Mouse (Mus musculus): Measurements from ENCODE around the gene Nos3. TPM values are rescaled to one million over a fixed set of nuclear protein-coding genes. Genes with fewer than 3 reads are reported as not detected.
A peak's percentile ranks its signal among the peaks of the same experiment; 100 is the strongest.

Nos3 gene
- polyA plus RNA-seq, 1 experiment from 2014 or later = 12.0 TPM

- Histone ChIP-seq H3K4me1 (ENCODE audit: control insufficient read depth, insufficient read depth, low read length) (peaks cover 21% of the 10 kb centered on the region), H3K9ac (ENCODE audit: low read depth, low read length) (no peak overlapping the region), H3K4me2 (replicated peaks; ENCODE audit: low read depth, low read length) (no peak overlapping the region), H3K36me3 (ENCODE audit: control insufficient read depth, insufficient read depth, low read length) (no peaks in the 10 kb centered on the region), H3K4me3 (ENCODE audit: low read length) (no peak overlapping the region), H3K9me3 (ENCODE audit: control insufficient read depth, low read length) (no peaks in the 10 kb centered on the region), H3K27me3 (ENCODE audit: control insufficient read depth, insufficient read depth, low read length) (peaks cover 16% of the 10 kb centered on the region), H3K27ac (ENCODE audit: low read depth, low read length) (no peak overlapping the region)
- no peak for ATAC-seq (ENCODE audit: low FRiP score, low TSS enrichment)
- 87% methylated on average over 5 of the region's 5 CpGs for WGBS
These were observed 20.8 kb downstream of the Nos3 start for GRCm38 (mm10) chr5:24385374-24385773.

- H3K9ac ChIP-seq (ENCODE audit: low read depth, low read length) = no peak overlapping the region
- no peak for ATAC-seq (ENCODE audit: low FRiP score, low TSS enrichment)
- WGBS = 90% methylated on average over 10 of the region's 10 CpGs
- no peak overlapping the region for H3K4me3 ChIP-seq (ENCODE audit: low read length)
- peaks cover 21% of the 10 kb centered on the region for H3K4me1 ChIP-seq (ENCODE audit: control insufficient read depth, insufficient read depth, low read length)
- H3K27me3 ChIP-seq (ENCODE audit: control insufficient read depth, insufficient read depth, low read length) = peaks cover 16% of the 10 kb centered on the region
- no peaks in the 10 kb centered on the region for H3K36me3 ChIP-seq (ENCODE audit: control insufficient read depth, insufficient read depth, low read length)
- no peaks in the 10 kb centered on the region for H3K9me3 ChIP-seq (ENCODE audit: control insufficient read depth, low read length)
- H3K4me2 ChIP-seq (replicated peaks; ENCODE audit: low read depth, low read length) = no peak overlapping the region
- H3K27ac ChIP-seq (ENCODE audit: low read depth, low read length) = no peak overlapping the region
These were observed 21.4 kb downstream of the Nos3 start for GRCm38 (mm10) chr5:24385887-24386550.

- H3K27me3 ChIP-seq (ENCODE audit: control insufficient read depth, insufficient read depth, low read length) = peaks cover 16% of the 10 kb centered on the region
- H3K9ac ChIP-seq (ENCODE audit: low read depth, low read length) = peak overlapping the region; percentile 65
- 2% methylated on average over 73 of the region's 73 CpGs for WGBS
- H3K4me2 ChIP-seq (replicated peaks; ENCODE audit: low read depth, low read length) = peak overlapping the region; percentile 94
- peak; percentile 22 for ATAC-seq (ENCODE audit: low FRiP score, low TSS enrichment)
- H3K9me3 ChIP-seq (ENCODE audit: control insufficient read depth, low read length) = no peaks in the 10 kb centered on the region
- peak overlapping the region; percentile 45 for H3K4me3 ChIP-seq (ENCODE audit: low read length)
- H3K27ac ChIP-seq (ENCODE audit: low read depth, low read length) = peak overlapping the region; percentile 47; the same call in 1 of the 2 replicates
- peaks cover 21% of the 10 kb centered on the region for H3K4me1 ChIP-seq (ENCODE audit: control insufficient read depth, insufficient read depth, low read length)
- no peaks in the 10 kb centered on the region for H3K36me3 ChIP-seq (ENCODE audit: control insufficient read depth, insufficient read depth, low read length)
These were observed 22.9 kb downstream of the Nos3 start for GRCm38 (mm10) chr5:24387264-24388241.

- Histone ChIP-seq H3K27me3 (ENCODE audit: control insufficient read depth, insufficient read depth, low read length) (peaks cover 16% of the 10 kb centered on the region), H3K4me2 (replicated peaks; ENCODE audit: low read depth, low read length) (peak overlapping the region; percentile 94), H3K4me3 (ENCODE audit: low read length) (peak overlapping the region; percentile 45), H3K9ac (ENCODE audit: low read depth, low read length) (peak overlapping the region; percentile 65), H3K4me1 (ENCODE audit: control insufficient read depth, insufficient read depth, low read length) (peaks cover 17% of the 10 kb centered on the region), H3K27ac (ENCODE audit: low read depth, low read length) (no peak overlapping the region), H3K9me3 (ENCODE audit: control insufficient read depth, low read length) (no peaks in the 10 kb centered on the region), H3K36me3 (ENCODE audit: control insufficient read depth, insufficient read depth, low read length) (no peaks in the 10 kb centered on the region)
- no peak for ATAC-seq (ENCODE audit: low FRiP score, low TSS enrichment)
- 21% methylated on average over 26 of the region's 26 CpGs for whole genome bisulfite sequencing
These were observed 23.8 kb downstream of the Nos3 start for GRCm38 (mm10) chr5:24388246-24388915.

- Histone ChIP-seq H3K9me3 (ENCODE audit: control insufficient read depth, low read length) (no peaks in the 10 kb centered on the region), H3K27ac (ENCODE audit: low read depth, low read length) (no peak overlapping the region), H3K4me3 (ENCODE audit: low read length) (no peak overlapping the region), H3K4me1 (ENCODE audit: control insufficient read depth, insufficient read depth, low read length) (peaks cover 17% of the 10 kb centered on the region), H3K9ac (ENCODE audit: low read depth, low read length) (no peak overlapping the region), H3K27me3 (ENCODE audit: control insufficient read depth, insufficient read depth, low read length) (peaks cover 16% of the 10 kb centered on the region), H3K36me3 (ENCODE audit: control insufficient read depth, insufficient read depth, low read length) (no peaks in the 10 kb centered on the region), H3K4me2 (replicated peaks; ENCODE audit: low read depth, low read length) (no peak overlapping the region)
- WGBS = 56% methylated on average over 6 of the region's 7 CpGs
- no peak for ATAC-seq (ENCODE audit: low FRiP score, low TSS enrichment)
These were observed 24.5 kb downstream of the Nos3 start for GRCm38 (mm10) chr5:24389011-24389657.

GRCm38 (mm10) chr5:24389658-24390020, 25.0 kb downstream of the Nos3 start:
- H3K36me3 ChIP-seq (ENCODE audit: control insufficient read depth, insufficient read depth, low read length) = no peaks in the 10 kb centered on the region
- H3K9ac ChIP-seq (ENCODE audit: low read depth, low read length) = no peak overlapping the region
- H3K4me1 ChIP-seq (ENCODE audit: control insufficient read depth, insufficient read depth, low read length) = peaks cover 16% of the 10 kb centered on the region
- H3K4me2 ChIP-seq (replicated peaks; ENCODE audit: low read depth, low read length) = no peak overlapping the region
- 68% methylated on average over 4 of the region's 4 CpGs for WGBS
- ATAC-seq (ENCODE audit: low FRiP score, low TSS enrichment) = no peak
- peaks cover 16% of the 10 kb centered on the region for H3K27me3 ChIP-seq (ENCODE audit: control insufficient read depth, insufficient read depth, low read length)
- H3K4me3 ChIP-seq (ENCODE audit: low read length) = no peak overlapping the region
- H3K9me3 ChIP-seq (ENCODE audit: control insufficient read depth, low read length) = no peaks in the 10 kb centered on the region
- no peak overlapping the region for H3K27ac ChIP-seq (ENCODE audit: low read depth, low read length)

GRCm38 (mm10) chr5:24391864-24392263, 27.3 kb downstream of the Nos3 start, which contains the start of gene Atg9b:
Atg9b (minus strand) TSS chr5:24392143.
- Histone ChIP-seq H3K27ac (ENCODE audit: low read depth, low read length) (no peak within 1 kb of the TSS), H3K36me3 (ENCODE audit: control insufficient read depth, insufficient read depth, low read length) (no peaks in the 10 kb centered on the region), H3K4me1 (ENCODE audit: control insufficient read depth, insufficient read depth, low read length) (peaks cover 21% of the 10 kb centered on the region), H3K9ac (ENCODE audit: low read depth, low read length) (no peak within 1 kb of the TSS), H3K27me3 (ENCODE audit: control insufficient read depth, insufficient read depth, low read length) (peaks cover 14% of the 10 kb centered on the region), H3K4me3 (ENCODE audit: low read length) (no peak within 1 kb of the TSS), H3K9me3 (ENCODE audit: control insufficient read depth, low read length) (no peaks in the 10 kb centered on the region), H3K4me2 (replicated peaks; ENCODE audit: low read depth, low read length) (no peak within 1 kb of the TSS)
- WGBS = 83% methylated on average over 7 of the region's 7 CpGs
- ATAC-seq (ENCODE audit: low FRiP score, low TSS enrichment) = no peak

- Histone ChIP-seq H3K4me2 (replicated peaks; ENCODE audit: low read depth, low read length) (no peak overlapping the region), H3K4me1 (ENCODE audit: control insufficient read depth, insufficient read depth, low read length) (peaks cover 13% of the 10 kb centered on the region), H3K27ac (ENCODE audit: low read depth, low read length) (no peak overlapping the region), H3K9ac (ENCODE audit: low read depth, low read length) (no peak overlapping the region), H3K4me3 (ENCODE audit: low read length) (no peak overlapping the region), H3K27me3 (ENCODE audit: control insufficient read depth, insufficient read depth, low read length) (peaks cover 5% of the 10 kb centered on the region), H3K36me3 (ENCODE audit: control insufficient read depth, insufficient read depth, low read length) (no peaks in the 10 kb centered on the region), H3K9me3 (ENCODE audit: control insufficient read depth, low read length) (no peaks in the 10 kb centered on the region)
- 68% methylated on average over 7 of the region's 7 CpGs for WGBS
- ATAC-seq (ENCODE audit: low FRiP score, low TSS enrichment) = no peak
These were observed 28.1 kb downstream of the Nos3 start for GRCm38 (mm10) chr5:24392724-24393123.
